Mouse (Mus musculus) right cerebral cortex, postnatal 25 days (tissue): Measurements from ENCODE around the gene Myo1c.

Experiments used
- DNase-seq: peaks from one replicate; pipeline ENCODE4 v3.0.0; 2022

Myo1c gene

GRCm38 (mm10) chr11:75650311-75650710 lies at the start of gene Myo1c:
TSS of gene Myo1c (plus strand) at chr11:75650504.
- no peak for DNase-seq

- DNase-seq = no peak
These were observed 45.5 kb upstream of the Myo1c start for GRCm38 (mm10) chr11:75604826-75605225.

GRCm38 (mm10) chr11:75605318-75605717 lies 45.0 kb upstream of the Myo1c start:
- no peak for DNase-seq

- no peak for DNase-seq
These were observed 41.5 kb upstream of the Myo1c start for GRCm38 (mm10) chr11:75608776-75609175.

- no peak for DNase-seq
These were observed 40.3 kb upstream of the Myo1c start for GRCm38 (mm10) chr11:75610021-75610420.

GRCm38 (mm10) chr11:75614769-75615168 lies 35.5 kb upstream of the Myo1c start:
- DNase-seq = no peak

GRCm38 (mm10) chr11:75615556-75615955 lies 34.7 kb upstream of the Myo1c start:
- DNase-seq = no peak

- no peak for DNase-seq
These were observed 31.2 kb upstream of the Myo1c start for GRCm38 (mm10) chr11:75619133-75619532.

- DNase-seq = peak; percentile 44
These were observed 30.0 kb upstream of the Myo1c start for GRCm38 (mm10) chr11:75620136-75620780.

GRCm38 (mm10) chr11:75621426-75621825 lies 28.9 kb upstream of the Myo1c start:
- DNase-seq = no peak

- DNase-seq = no peak
These were observed 27.5 kb upstream of the Myo1c start for GRCm38 (mm10) chr11:75622588-75623329.

- DNase-seq = no peak
These were observed 26.2 kb upstream of the Myo1c start for GRCm38 (mm10) chr11:75624102-75624554.

GRCm38 (mm10) chr11:75625820-75626219 lies 24.5 kb upstream of the Myo1c start:
- DNase-seq = no peak

- DNase-seq = no peak
These were observed 20.2 kb upstream of the Myo1c start for GRCm38 (mm10) chr11:75630098-75630497.

GRCm38 (mm10) chr11:75630645-75631229 lies 19.6 kb upstream of the Myo1c start, which contains the start of gene Inpp5k:
TSS of gene Inpp5k (plus strand) at chr11:75630988.
- peak; percentile 98 for DNase-seq

GRCm38 (mm10) chr11:75631561-75632225 lies 18.6 kb upstream of the Myo1c start:
- DNase-seq = no peak

- no peak for DNase-seq
These were observed 17.4 kb upstream of the Myo1c start for GRCm38 (mm10) chr11:75632921-75633320.

GRCm38 (mm10) chr11:75634801-75635200 lies 15.5 kb upstream of the Myo1c start:
- no peak for DNase-seq

GRCm38 (mm10) chr11:75635315-75635714 lies 15.0 kb upstream of the Myo1c start:
- DNase-seq = no peak

- DNase-seq = no peak
These were observed 7.0 kb upstream of the Myo1c start for GRCm38 (mm10) chr11:75643323-75643722.

GRCm38 (mm10) chr11:75644684-75645083 lies 5.6 kb upstream of the Myo1c start:
- no peak for DNase-seq

GRCm38 (mm10) chr11:75647681-75648211 lies 2.6 kb upstream of the Myo1c start:
- no peak for DNase-seq

- DNase-seq = no peak
These were observed 1.1 kb upstream of the Myo1c start for GRCm38 (mm10) chr11:75649155-75649561.
